Mouse (Mus musculus) myocyte (in vitro differentiated cells): ENCODE measurements around the gene Ess2.

Experiments
- E2F4 ChIP-seq: IDR thresholded peaks from one replicate; pipeline ENCODE4 v1.6.1; 2011; ENCODE audit warnings: mild to moderate bottlenecking, control low read depth, moderate library complexity; ENCODE audit not compliant: insufficient read depth
- MAX ChIP-seq: IDR thresholded peaks from one replicate; pipeline ENCODE4 v1.6.1; 2011; ENCODE audit warnings: low read depth, mild to moderate bottlenecking, control low read depth
- MYOD1 ChIP-seq, 3 experiments: IDR thresholded peaks; one replicate each; pipeline ENCODE4 v1.6.1; 2011; ENCODE audit warnings: control low read depth in 2 of 3, low read depth in 2 of 3, mild to moderate bottlenecking in 2 of 3, moderate library complexity in 1 of 3; ENCODE audit not compliant: insufficient read length in 2 of 3, control insufficient read depth in 1 of 3
- MYOG ChIP-seq, 3 experiments: IDR thresholded peaks; one replicate each; pipeline ENCODE4 v1.6.1; 2011; ENCODE audit warnings: control low read depth in 2 of 3, low read depth in 2 of 3, mild to moderate bottlenecking in 2 of 3; ENCODE audit not compliant: insufficient read length in 2 of 3, control insufficient read depth in 1 of 3, insufficient read depth in 1 of 3
- POLR2A ChIP-seq: IDR thresholded peaks from one replicate; pipeline ENCODE4 v1.6.1; 2011; ENCODE audit warnings: low read depth, mild to moderate bottlenecking, control low read depth, moderate library complexity; ENCODE audit not compliant: insufficient read length
- POLR2AphosphoS2 ChIP-seq: IDR thresholded peaks from one replicate; pipeline ENCODE4 v1.6.1; 2011; ENCODE audit warnings: low read depth, control low read depth; ENCODE audit not compliant: insufficient read length
- USF1 ChIP-seq: IDR thresholded peaks from one replicate; pipeline ENCODE4 v1.6.1; 2011; ENCODE audit warnings: low read depth, mild to moderate bottlenecking, control low read depth, moderate library complexity

DNA sequence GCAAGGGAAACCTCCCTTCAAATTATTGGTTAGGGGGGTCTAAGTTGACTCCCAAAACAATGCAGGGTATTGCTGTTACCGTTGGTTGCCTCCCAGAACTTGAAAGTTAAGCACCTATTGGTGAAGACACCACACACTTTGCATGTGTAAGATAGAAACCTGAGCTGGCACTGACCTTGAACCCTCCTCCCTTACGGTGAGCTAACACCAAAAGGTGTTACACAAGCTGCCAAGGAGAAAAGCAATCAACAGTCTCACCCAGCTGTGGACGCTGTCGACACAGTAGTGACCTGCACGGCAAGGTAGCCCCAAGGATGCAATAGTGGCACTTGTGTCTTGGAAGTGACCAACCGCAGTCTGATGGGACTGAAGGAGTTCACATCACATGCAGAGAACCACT lies 27.0 kb downstream of the Ess2 start:
- TF ChIP-seq POLR2AphosphoS2 (no peak), POLR2A (no peak), MYOG (IDR thresholded peaks at IDR 0.05; ENCODE audit: control insufficient read depth in 1 of 3, insufficient read depth in 1 of 3, insufficient read length in 2 of 3, low read depth in 2 of 3) (no peak), MAX (no peak), E2F4 (no peak), MYOD1 (IDR thresholded peaks at IDR 0.05; ENCODE audit: control insufficient read depth in 1 of 3, insufficient read length in 2 of 3, low read depth in 2 of 3) (no peak), USF1 (no peak)
